Mouse (Mus musculus) lung, adult 2 months (tissue): ENCODE measurements around the gene Wasf1. TPM values are rescaled to one million over a fixed set of nuclear protein-coding genes. Genes with fewer than 3 reads are reported as not detected.

Experiments
- DNase-seq: peaks from one replicate; pipeline ENCODE4 v3.0.0; 2022
- H3K4me1 ChIP-seq: fragments of 200-500 bp; 2 replicates; pipeline ENCODE4 v1.6.1; 2011; ENCODE audit warnings: low read length; ENCODE audit not compliant: control insufficient read depth, insufficient read depth
- H3K4me3 ChIP-seq: fragments of 200-500 bp; replicated peaks from 2 replicates; pipeline ENCODE3; 2011; ENCODE audit warnings: low read depth, mild to moderate bottlenecking, control low read depth, low read length; ENCODE audit errors: extremely low read depth
- CTCF ChIP-seq: fragments of 200-500 bp; IDR thresholded peaks from 2 replicates; pipeline ENCODE4 v1.5.1; 2011; ENCODE audit warnings: mild to moderate bottlenecking, low read length, control low read depth; ENCODE audit not compliant: insufficient read depth
- POLR2A ChIP-seq: fragments of 200-500 bp; IDR thresholded peaks from 2 replicates; pipeline ENCODE4 v1.6.1; 2011; ENCODE audit warnings: low read depth, mild to moderate bottlenecking, control low read depth, low read length, borderline replicate concordance; ENCODE audit errors: extremely low read depth
- WGBS: fragments of 180-500 bp; shearing (Covaris S2); methylation state at CpG from one replicate; pipeline ENCODE4 v1.1.7; 2018; 5-methylcytosine and 5-hydroxymethylcytosine counted together
- polyA plus RNA-seq: library from polyadenylated mRNA; depleted of rRNA; stranded (reverse); fragments of >200 nt; gene quantifications from 2 replicates; pipeline ENCODE4 v1.2.3, GENCODE M21; 2012

Gene Wasf1
- polyA plus RNA-seq, 1 experiment: 0.98 TPM

DNA sequence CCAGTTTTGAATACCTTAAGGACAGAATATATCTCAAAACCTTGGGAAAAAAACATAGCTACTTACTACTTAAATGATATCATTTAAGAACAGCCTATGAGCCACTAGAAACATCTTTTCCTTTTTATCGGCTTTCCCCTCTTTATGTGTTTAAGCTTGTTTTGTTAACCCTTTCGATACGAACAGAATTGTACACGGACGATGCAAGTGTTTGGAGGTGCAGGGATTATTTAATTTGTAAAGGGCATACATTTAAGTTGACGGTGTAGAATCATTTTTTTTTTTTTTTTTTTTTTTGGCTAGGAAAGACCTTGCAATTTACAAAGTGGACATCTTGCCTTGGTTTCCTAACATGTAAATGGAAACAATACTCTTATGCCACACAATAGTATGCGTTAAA, 2.2 kb downstream of the Wasf1 start:
- DNase-seq: no peak
- WGBS: 83% methylated on average over 7 of the region's 7 CpGs
- H3K4me1 ChIP-seq: peaks cover 9% of the 10 kb centered on the region
- no peak overlapping the region for H3K4me3 ChIP-seq
- no peak for TF ChIP-seq POLR2A
- TF ChIP-seq CTCF: no peak

- Histone ChIP-seq H3K4me3 (no peak overlapping the region), H3K4me1 (peaks cover 4% of the 10 kb centered on the region; the same call in 1 of the 2 replicates)
- WGBS: 89% methylated on average over 2 of the region's 2 CpGs
- no peak for TF ChIP-seq POLR2A
- DNase-seq: no peak
Observed at GRCm38 (mm10) chr10:40887316-40887715, 4.0 kb downstream of the Wasf1 start.

- no peak for DNase-seq
- 75% methylated on average over 4 of the region's 4 CpGs for WGBS
- peaks cover 4% of the 10 kb centered on the region; the same call in 1 of the 2 replicates for H3K4me1 ChIP-seq
- H3K4me3 ChIP-seq: no peak overlapping the region
- TF ChIP-seq CTCF: no peak
- no peak for TF ChIP-seq POLR2A
Observed at GRCm38 (mm10) chr10:40889146-40889545, 5.9 kb downstream of the Wasf1 start.

- no peak for TF ChIP-seq POLR2A
- TF ChIP-seq CTCF: no peak
- H3K4me1 ChIP-seq: no peaks in the 10 kb centered on the region
- H3K4me3 ChIP-seq: no peak overlapping the region
- no peak for DNase-seq
- WGBS: 93% methylated on average over 12 of the region's 12 CpGs
Observed at GRCm38 (mm10) chr10:40895765-40896164, 12.5 kb downstream of the Wasf1 start.

DNA sequence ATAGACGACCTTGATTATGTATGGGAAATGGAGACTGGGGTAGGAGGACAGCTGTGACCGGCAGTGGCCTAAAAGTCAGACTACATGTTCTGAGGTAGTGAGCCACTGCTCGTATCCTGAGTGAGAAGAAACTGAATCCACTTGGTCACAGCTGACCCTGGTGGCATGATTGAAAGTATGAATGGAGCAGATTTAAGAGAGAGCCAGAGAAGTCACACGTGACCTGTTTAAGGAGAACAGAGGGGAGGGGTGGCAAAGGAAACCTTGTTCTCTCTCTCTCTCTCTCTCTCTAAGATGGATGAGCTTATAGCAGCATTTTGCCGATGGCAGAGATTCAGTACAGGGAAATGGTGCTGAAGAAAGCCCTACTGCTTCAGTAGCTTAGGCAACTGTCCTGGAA, 13.4 kb downstream of the Wasf1 start:
- H3K4me3 ChIP-seq: no peak overlapping the region
- no peak for DNase-seq
- no peaks in the 10 kb centered on the region for H3K4me1 ChIP-seq
- 64% methylated on average over 5 of the region's 5 CpGs for WGBS
- TF ChIP-seq CTCF (no peak), POLR2A (no peak)

DNA sequence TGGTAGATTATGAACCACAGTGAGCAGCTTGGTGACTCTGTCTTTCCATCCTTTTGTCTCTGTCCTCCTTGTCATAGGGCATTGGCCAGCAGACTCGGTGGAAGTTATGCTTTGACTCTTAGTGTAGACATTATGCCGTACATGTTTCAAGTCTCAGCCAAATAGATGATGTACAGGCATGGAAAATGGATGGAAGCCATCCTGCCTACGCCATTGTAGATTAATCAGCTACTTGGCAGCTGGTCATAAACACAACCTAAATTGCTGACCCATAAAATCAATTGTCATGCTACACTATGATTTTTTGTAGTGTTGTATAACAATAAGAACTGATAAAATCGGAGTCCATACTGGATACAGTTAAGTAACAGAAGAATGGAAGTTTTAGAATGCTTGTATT, 18.5 kb downstream of the Wasf1 start:
- no peaks in the 10 kb centered on the region for H3K4me1 ChIP-seq
- TF ChIP-seq CTCF (no peak), POLR2A (no peak)
- no peak overlapping the region for H3K4me3 ChIP-seq
- no peak for DNase-seq
- WGBS: 56% methylated on average over 4 of the region's 4 CpGs

- H3K4me1 ChIP-seq: no peaks in the 10 kb centered on the region
- no peak for DNase-seq
- WGBS: 79% methylated on average over 1 of the region's 1 CpGs
- no peak for TF ChIP-seq POLR2A
- no peak for TF ChIP-seq CTCF
- no peak overlapping the region for H3K4me3 ChIP-seq
Observed at GRCm38 (mm10) chr10:40906131-40906530, 22.9 kb downstream of the Wasf1 start.

DNA sequence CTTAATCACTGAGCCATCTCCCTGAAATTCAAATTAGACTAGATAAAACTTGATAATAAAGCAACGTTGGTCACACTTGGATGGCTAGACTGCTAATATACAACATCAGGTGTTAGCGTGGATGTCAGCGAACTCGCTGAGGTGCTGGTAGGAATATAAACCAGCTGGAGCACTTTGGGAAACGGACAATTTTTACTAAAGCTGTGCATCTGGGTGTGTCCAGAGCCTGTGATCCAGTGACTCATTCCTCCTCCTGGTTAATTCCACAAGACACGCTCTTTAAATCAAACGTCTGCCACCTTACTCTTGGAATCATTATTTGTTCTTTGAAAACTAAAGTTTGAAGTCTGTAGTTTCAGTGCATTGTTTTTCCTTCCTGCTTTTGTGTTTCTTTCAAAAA, 23.5 kb downstream of the Wasf1 start:
- WGBS: 74% methylated on average over 7 of the region's 7 CpGs
- DNase-seq: no peak
- Histone ChIP-seq H3K4me1 (no peaks in the 10 kb centered on the region), H3K4me3 (no peak overlapping the region)
- TF ChIP-seq CTCF (no peak), POLR2A (no peak)

- 28% methylated on average over 2 of the region's 2 CpGs for WGBS
- Histone ChIP-seq H3K4me1 (no peaks in the 10 kb centered on the region), H3K4me3 (no peak overlapping the region)
- DNase-seq: no peak
- no peak for TF ChIP-seq CTCF
- TF ChIP-seq POLR2A: no peak
Observed at GRCm38 (mm10) chr10:40908580-40908979, 25.3 kb downstream of the Wasf1 start.

GRCm38 (mm10) chr10:40910811-40911210, 27.5 kb downstream of the Wasf1 start:
- TF ChIP-seq CTCF (no peak), POLR2A (no peak)
- DNase-seq: no peak
- no peak overlapping the region for H3K4me3 ChIP-seq
- H3K4me1 ChIP-seq: no peaks in the 10 kb centered on the region
- 67% methylated on average over 2 of the region's 2 CpGs for WGBS

DNA sequence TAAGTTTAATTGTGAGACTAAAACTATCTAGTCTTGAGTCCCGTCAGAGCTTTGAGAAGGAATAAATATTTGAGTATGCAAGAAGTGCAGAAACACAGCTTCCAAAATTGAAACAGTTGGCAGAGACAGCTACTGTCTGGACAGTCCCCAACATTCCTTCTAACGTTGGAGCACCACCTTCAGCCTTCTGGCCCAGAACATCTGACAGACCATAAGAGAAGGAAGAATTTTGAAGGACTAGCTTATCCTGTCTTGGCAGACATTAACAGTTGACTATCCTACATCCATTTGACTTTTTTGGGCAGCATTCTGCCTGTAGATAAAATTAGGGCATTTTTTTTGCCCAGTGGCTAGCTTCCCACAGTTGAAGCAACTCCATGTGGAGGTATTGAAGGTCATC, 32.0 kb downstream of the Wasf1 start:
- H3K4me3 ChIP-seq: no peak overlapping the region
- DNase-seq: no peak
- no peaks in the 10 kb centered on the region for H3K4me1 ChIP-seq
- 55% methylated on average over 2 of the region's 2 CpGs for WGBS
- TF ChIP-seq POLR2A (no peak), CTCF (no peak)
